Mouse (Mus musculus) kidney, adult 2 months (tissue): ENCODE data around the gene Spint4.

ENCODE experiments used
- CTCF ChIP-seq: fragments of 200-500 bp; conservative IDR thresholded peaks from 2 replicates; pipeline ENCODE4 v1.5.1; 2011; ENCODE audit warnings: low read depth, mild to moderate bottlenecking, control low read depth, low read length, moderate library complexity, mixed read lengths; ENCODE audit not compliant: insufficient read depth, insufficient read length
- POLR2A ChIP-seq: fragments of 200-500 bp; IDR thresholded peaks from one replicate; pipeline ENCODE4 v1.6.1; 2011; ENCODE audit warnings: low read depth, low read length, control low read depth

GRCm38 (mm10) chr2:164744987-164745386, 46.7 kb downstream of the Spint4 start:
- TF ChIP-seq CTCF (no peak), POLR2A (no peak)
